Mouse (Mus musculus) limb, embryonic 14.5 days (tissue): ENCODE results near the gene Rplp2. TPM values are rescaled to one million over a fixed set of nuclear protein-coding genes. Genes with fewer than 3 reads are reported as not detected.

Experiments
- ATAC-seq: fragments of 200-750 bp; cut with Nextera tagmentation; 2 replicates; pipeline ENCODE4 v1.8.0; 2017; ENCODE audit warnings: low read depth, moderate number of reproducible peaks, moderate TSS enrichment; ENCODE audit not compliant: low FRiP score
- DNase-seq: peaks from one replicate; pipeline ENCODE4 v3.0.0-alpha.2; 2015; ENCODE audit warnings: low spot score
- H3K27ac ChIP-seq: fragments of 300-500 bp; sonication (generic); replicated peaks from 2 replicates; pipeline ENCODE4 v1.5.1; 2014; ENCODE audit warnings: low read depth, mild to moderate bottlenecking, low read length, moderate library complexity, mixed read lengths
- H3K27me3 ChIP-seq: fragments of 300-500 bp; sonication (generic); 2 replicates; pipeline ENCODE4 v1.6.1; 2014; ENCODE audit warnings: low read length, mixed read lengths; ENCODE audit not compliant: control insufficient read depth, insufficient read depth
- H3K36me3 ChIP-seq: fragments of 300-500 bp; sonication (generic); 2 replicates; pipeline ENCODE4 v1.6.1; 2014; ENCODE audit warnings: mild to moderate bottlenecking, low read length, moderate library complexity, mixed read lengths; ENCODE audit not compliant: control insufficient read depth, insufficient read depth
- H3K4me1 ChIP-seq: fragments of 300-500 bp; sonication (generic); 2 replicates; pipeline ENCODE4 v1.6.1; 2014; ENCODE audit warnings: antibody characterized with exemption, low read length, mixed read lengths; ENCODE audit not compliant: control insufficient read depth, insufficient read depth
- H3K4me2 ChIP-seq: fragments of 300-500 bp; sonication (generic); replicated peaks from 2 replicates; pipeline ENCODE4 v1.6.1; 2014; ENCODE audit warnings: low read depth, mild to moderate bottlenecking, low read length, moderate library complexity; ENCODE audit not compliant: severe bottlenecking
- H3K4me3 ChIP-seq: fragments of 300-500 bp; sonication (generic); replicated peaks from 2 replicates; pipeline ENCODE4 v1.5.1; 2014; ENCODE audit warnings: low read length
- H3K9ac ChIP-seq: fragments of 300-500 bp; sonication (generic); 2 replicates; pipeline ENCODE4 v1.6.1; 2014; ENCODE audit warnings: mild to moderate bottlenecking, low read depth, low read length, moderate library complexity; ENCODE audit not compliant: severe bottlenecking
- H3K9me3 ChIP-seq: fragments of 300-500 bp; sonication (generic); 2 replicates; pipeline ENCODE4 v1.6.1; 2016; ENCODE audit warnings: low read length; ENCODE audit not compliant: control insufficient read depth
- POLR2A ChIP-seq: fragments of 200-500 bp; IDR thresholded peaks from 2 replicates; pipeline ENCODE4 v1.8.0; 2012; ENCODE audit warnings: inconsistent platforms, mild to moderate bottlenecking, moderate library complexity, borderline replicate concordance; ENCODE audit not compliant: insufficient read depth, insufficient read length; ENCODE audit errors: extremely low read depth
- WGBS: fragments of 180-500 bp; shearing (Covaris S2); extraction: QIAGEN DNeasy Blood & Tissue Kit; methylation state at CpG from one replicate; pipeline ENCODE4 v1.1.7; 2014; 5-methylcytosine and 5-hydroxymethylcytosine counted together
- polyA plus RNA-seq, 2 experiments: library from polyadenylated mRNA; depleted of rRNA in 1 of 2; stranded (reverse) in 1 of 2; unstranded in 1 of 2; fragments of >200 nt; fragmentation: Nextera tagmentation in 1 of 2; extraction: Ambion mirVana in 1 of 2; gene quantifications; 2 replicates each; pipeline versions ENCODE4 v1.2.1 to v1.2.3; 2012 to 2014

The Rplp2 gene
- polyA plus RNA-seq, 2 experiments: 1,364 to 1,375 TPM

- H3K4me3 ChIP-seq: no peak overlapping the region
- TF ChIP-seq POLR2A: no peak
- no peak overlapping the region for H3K4me2 ChIP-seq
- H3K36me3 ChIP-seq: peaks cover 28% of the 10 kb centered on the region
- H3K9ac ChIP-seq: no peak overlapping the region
- H3K9me3 ChIP-seq: no peaks in the 10 kb centered on the region
- no peaks in the 10 kb centered on the region for H3K27me3 ChIP-seq
- DNase-seq (no peak), ATAC-seq (no peak)
- H3K27ac ChIP-seq: no peak overlapping the region
- peaks cover 37% of the 10 kb centered on the region for H3K4me1 ChIP-seq
- 86% methylated on average over 12 of the region's 12 CpGs for WGBS
These were observed 8.8 kb upstream of the Rplp2 start for GRCm38 (mm10) chr7:141438201-141438968.

- no peaks in the 10 kb centered on the region for H3K27me3 ChIP-seq
- no peak for ATAC-seq
- DNase-seq: no peak
- no peak overlapping the region for H3K27ac ChIP-seq
- H3K4me2 ChIP-seq: no peak overlapping the region
- peaks cover 35% of the 10 kb centered on the region for H3K4me1 ChIP-seq
- no peak overlapping the region for H3K9ac ChIP-seq
- no peaks in the 10 kb centered on the region for H3K9me3 ChIP-seq
- peaks cover 23% of the 10 kb centered on the region for H3K36me3 ChIP-seq
- H3K4me3 ChIP-seq: no peak overlapping the region
- TF ChIP-seq POLR2A: no peak
- WGBS: 94% methylated on average over 10 of the region's 10 CpGs
These were observed 8.0 kb upstream of the Rplp2 start for GRCm38 (mm10) chr7:141439140-141439679.

- no peak for ATAC-seq
- H3K9ac ChIP-seq: no peak overlapping the region
- no peak overlapping the region for H3K27ac ChIP-seq
- H3K36me3 ChIP-seq: peaks cover 23% of the 10 kb centered on the region
- TF ChIP-seq POLR2A: no peak
- H3K9me3 ChIP-seq: no peaks in the 10 kb centered on the region
- no peaks in the 10 kb centered on the region for H3K27me3 ChIP-seq
- DNase-seq: no peak
- 93% methylated on average over 11 of the region's 11 CpGs for WGBS
- H3K4me3 ChIP-seq: no peak overlapping the region
- no peak overlapping the region for H3K4me2 ChIP-seq
- peaks cover 34% of the 10 kb centered on the region for H3K4me1 ChIP-seq
These were observed 7.4 kb upstream of the Rplp2 start for GRCm38 (mm10) chr7:141439811-141440210.

GRCm38 (mm10) chr7:141440613-141441012 lies 6.6 kb upstream of the Rplp2 start:
- Histone ChIP-seq H3K4me3 (no peak overlapping the region), H3K27me3 (no peaks in the 10 kb centered on the region), H3K4me2 (no peak overlapping the region), H3K27ac (no peak overlapping the region), H3K9me3 (no peaks in the 10 kb centered on the region), H3K9ac (no peak overlapping the region), H3K4me1 (peaks cover 31% of the 10 kb centered on the region), H3K36me3 (peaks cover 23% of the 10 kb centered on the region)
- no peak for TF ChIP-seq POLR2A
- 28% methylated on average over 6 of the region's 6 CpGs for WGBS
- DNase-seq (peak; percentile 47), ATAC-seq (no peak)

- no peak for TF ChIP-seq POLR2A
- H3K4me1 ChIP-seq: peaks cover 25% of the 10 kb centered on the region
- 91% methylated on average over 9 of the region's 9 CpGs for WGBS
- no peaks in the 10 kb centered on the region for H3K9me3 ChIP-seq
- no peak overlapping the region for H3K4me3 ChIP-seq
- H3K27me3 ChIP-seq: no peaks in the 10 kb centered on the region
- H3K4me2 ChIP-seq: no peak overlapping the region
- no peak overlapping the region for H3K9ac ChIP-seq
- H3K27ac ChIP-seq: no peak overlapping the region
- ATAC-seq: no peak
- no peak for DNase-seq
- H3K36me3 ChIP-seq: peaks cover 23% of the 10 kb centered on the region
These were observed 5.7 kb upstream of the Rplp2 start for GRCm38 (mm10) chr7:141441460-141441859.
